Mouse (Mus musculus) lung, postnatal 0 days (tissue): ENCODE measurements at regions not wholly inside any gene's neighbourhood (a gene's known extent, or its start where the extent isn't known, plus 50 kb on each side); places are given as distances from the start of the nearest gene placed in this dataset.
"Not testable (repeated sequence)": the region's sequence is repeated elsewhere in the genome, so short reads cannot be mapped to it uniquely, and the experiment has no call there.

Source experiments
- ATAC-seq: fragments of 200-750 bp; cut with Nextera tagmentation; 2 replicates; pipeline ENCODE4 v1.8.0; 2017; ENCODE audit warnings: moderate library complexity
- DNase-seq: peaks from one replicate; pipeline ENCODE4 v3.0.0-alpha.2; 2016; ENCODE audit warnings: low spot score
- H3K27ac ChIP-seq: fragments of 300-500 bp; sonication (generic); 2 replicates; pipeline ENCODE4 v1.5.1; 2014; ENCODE audit warnings: antibody characterized with exemption, mild to moderate bottlenecking, low read length, mixed read lengths
- H3K27me3 ChIP-seq: fragments of 300-500 bp; sonication (generic); replicated peaks from 2 replicates; pipeline ENCODE4 v1.6.1; 2014; ENCODE audit warnings: low read length, mixed read lengths; ENCODE audit not compliant: insufficient read depth
- H3K36me3 ChIP-seq: fragments of 300-500 bp; sonication (generic); 2 replicates; pipeline ENCODE4 v1.6.1; 2014; ENCODE audit warnings: low read length, mixed read lengths; ENCODE audit not compliant: insufficient read depth
- H3K4me1 ChIP-seq: fragments of 300-500 bp; sonication (generic); 2 replicates; pipeline ENCODE4 v1.6.1; 2014; ENCODE audit warnings: antibody characterized with exemption, low read depth, low read length, mixed read lengths; ENCODE audit not compliant: insufficient read depth
- H3K4me2 ChIP-seq: fragments of 300-500 bp; sonication (generic); replicated peaks from 2 replicates; pipeline ENCODE4 v1.6.1; 2014; ENCODE audit warnings: low read depth, mild to moderate bottlenecking, low read length, moderate library complexity, mixed read lengths
- H3K4me3 ChIP-seq: fragments of 300-500 bp; sonication (generic); 2 replicates; pipeline ENCODE4 v1.5.1; 2014; ENCODE audit warnings: low read depth, low read length
- H3K9ac ChIP-seq: fragments of 300-500 bp; sonication (generic); replicated peaks from 2 replicates; pipeline ENCODE4 v1.6.1; 2014; ENCODE audit warnings: low read depth, mild to moderate bottlenecking
- H3K9me3 ChIP-seq: fragments of 300-500 bp; sonication (generic); 2 replicates; pipeline ENCODE4 v1.6.1; 2016; ENCODE audit warnings: low read length, mixed read lengths
- CTCF ChIP-seq: IDR thresholded peaks from 2 replicates; pipeline ENCODE4 v1.5.1; 2016; ENCODE audit warnings: antibody characterized with exemption, mild to moderate bottlenecking
- EP300 ChIP-seq: IDR thresholded peaks from 2 replicates; pipeline ENCODE4 v1.6.1; 2016; ENCODE audit warnings: antibody characterized with exemption, mild to moderate bottlenecking, control low read depth
- WGBS: fragments of 180-500 bp; shearing (Covaris S2); extraction: QIAGEN DNeasy Blood & Tissue Kit; methylation state at CpG from one replicate; pipeline ENCODE4 v1.1.7; 2014; 5-methylcytosine and 5-hydroxymethylcytosine counted together

- 60% methylated on average over 6 of the region's 6 CpGs for WGBS
- ATAC-seq (peak; percentile 23), DNase-seq (no peak)
- Histone ChIP-seq H3K36me3 (no peaks in the 10 kb centered on the region), H3K9me3 (no peaks in the 10 kb centered on the region), H3K4me2 (no peak overlapping the region), H3K4me3 (no peak overlapping the region), H3K9ac (no peak overlapping the region), H3K27me3 (peaks cover 5% of the 10 kb centered on the region; the same call in 1 of the 2 replicates), H3K4me1 (peaks cover 4% of the 10 kb centered on the region; the same call in 1 of the 2 replicates), H3K27ac (no peak overlapping the region)
- no peak for TF ChIP-seq CTCF
- no peak for TF ChIP-seq EP300
Observed at GRCm38 (mm10) chr2:166292987-166293386, 137.5 kb upstream of the Sulf2 start.

GRCm38 (mm10) chr2:166291266-166291665, 135.8 kb upstream of the Sulf2 start:
- 26% methylated on average over 6 of the region's 6 CpGs for WGBS
- Histone ChIP-seq H3K27me3 (peaks cover 5% of the 10 kb centered on the region; the same call in 1 of the 2 replicates), H3K9me3 (no peaks in the 10 kb centered on the region), H3K27ac (no peak overlapping the region), H3K4me1 (peaks cover 2% of the 10 kb centered on the region; the same call in 1 of the 2 replicates), H3K36me3 (no peaks in the 10 kb centered on the region), H3K4me3 (no peak overlapping the region), H3K9ac (no peak overlapping the region), H3K4me2 (no peak overlapping the region)
- TF ChIP-seq CTCF (no peak), EP300 (no peak)
- ATAC-seq (peak; percentile 71), DNase-seq (peak; percentile 63)

- no peaks in the 10 kb centered on the region for H3K4me1 ChIP-seq
- no peak overlapping the region for H3K27ac ChIP-seq
- DNase-seq (no peak), ATAC-seq (no peak)
- WGBS: 32% methylated on average over 9 of the region's 9 CpGs
- no peaks in the 10 kb centered on the region for H3K36me3 ChIP-seq
- H3K4me3 ChIP-seq: no peak overlapping the region
- peaks cover 5% of the 10 kb centered on the region; the same call in 1 of the 2 replicates for H3K27me3 ChIP-seq
- H3K9ac ChIP-seq: no peak overlapping the region
- H3K9me3 ChIP-seq: no peaks in the 10 kb centered on the region
- no peak overlapping the region for H3K4me2 ChIP-seq
- TF ChIP-seq EP300 (no peak), CTCF (no peak)
Observed at GRCm38 (mm10) chr2:166290826-166291225, 135.4 kb upstream of the Sulf2 start.

GRCm38 (mm10) chr2:166289198-166289597, 133.7 kb upstream of the Sulf2 start:
- DNase-seq: peak; percentile 27
- 0 out of 2 replicates have a peak, but pooled peaks have one; percentile 32 for ATAC-seq
- WGBS: 59% methylated on average over 6 of the region's 6 CpGs
- Histone ChIP-seq H3K27ac (no peak overlapping the region), H3K4me3 (no peak overlapping the region), H3K36me3 (no peaks in the 10 kb centered on the region), H3K27me3 (peaks cover 5% of the 10 kb centered on the region; the same call in 1 of the 2 replicates), H3K4me1 (no peaks in the 10 kb centered on the region), H3K4me2 (no peak overlapping the region), H3K9me3 (no peaks in the 10 kb centered on the region), H3K9ac (no peak overlapping the region)
- no peak for TF ChIP-seq EP300
- no peak for TF ChIP-seq CTCF

GRCm38 (mm10) chr2:166281137-166281536, 125.7 kb upstream of the Sulf2 start:
- not testable (repeated sequence) for H3K4me2 ChIP-seq, H3K27ac ChIP-seq, H3K4me1 ChIP-seq, H3K9ac ChIP-seq, DNase-seq, H3K9me3 ChIP-seq, H3K27me3 ChIP-seq, H3K36me3 ChIP-seq, ATAC-seq, H3K4me3 ChIP-seq
- no CpG with 5 or more reads among the region's 5 CpGs for WGBS

GRCm38 (mm10) chr2:166280651-166281127, 125.2 kb upstream of the Sulf2 start:
- H3K9me3 ChIP-seq: no peaks in the 10 kb centered on the region
- H3K4me1 ChIP-seq: no peaks in the 10 kb centered on the region
- no peak overlapping the region for H3K9ac ChIP-seq
- TF ChIP-seq CTCF (no peak), EP300 (no peak)
- H3K27ac ChIP-seq: no peak overlapping the region
- DNase-seq (peak; percentile 47), ATAC-seq (peak; percentile 78)
- H3K27me3 ChIP-seq: no peaks in the 10 kb centered on the region
- H3K4me2 ChIP-seq: no peak overlapping the region
- H3K4me3 ChIP-seq: no peak overlapping the region
- 49% methylated on average over 5 of the region's 5 CpGs for WGBS
- no peaks in the 10 kb centered on the region for H3K36me3 ChIP-seq

- TF ChIP-seq CTCF (no peak), EP300 (no peak)
- WGBS: 88% methylated on average over 15 of the region's 15 CpGs
- no peaks in the 10 kb centered on the region for H3K36me3 ChIP-seq
- no peaks in the 10 kb centered on the region for H3K4me1 ChIP-seq
- no peak for ATAC-seq
- no peaks in the 10 kb centered on the region for H3K9me3 ChIP-seq
- no peak overlapping the region for H3K9ac ChIP-seq
- no peaks in the 10 kb centered on the region for H3K27me3 ChIP-seq
- H3K27ac ChIP-seq: no peak overlapping the region
- no peak for DNase-seq
- no peak overlapping the region for H3K4me3 ChIP-seq
- H3K4me2 ChIP-seq: no peak overlapping the region
Observed at GRCm38 (mm10) chr2:166279676-166280075, 124.2 kb upstream of the Sulf2 start.
